Mouse (Mus musculus): ENCODE data around the gene Dgkg.

Dgkg gene

GRCm38 (mm10) chr16:22548167-22549080 is 108.6 kb downstream of the Dgkg start:
- peak; percentile 73 to 81 for DNase-seq (ENCODE audit: low read depth in 2 of 2, low spot score in 2 of 2)

GRCm38 (mm10) chr16:22547741-22548140 is 109.3 kb downstream of the Dgkg start:
- no peak for DNase-seq (ENCODE audit: low read depth in 2 of 2, low spot score in 2 of 2)

- no peak for DNase-seq (ENCODE audit: low read depth in 2 of 2, low spot score in 2 of 2)
Observed at GRCm38 (mm10) chr16:22545799-22546198, 111.2 kb downstream of the Dgkg start.

GRCm38 (mm10) chr16:22545016-22545561 is 111.9 kb downstream of the Dgkg start:
- no peak for DNase-seq (ENCODE audit: low read depth in 2 of 2, low spot score in 2 of 2)

GRCm38 (mm10) chr16:22542691-22543141 is 114.3 kb downstream of the Dgkg start:
- DNase-seq (ENCODE audit: low read depth in 2 of 2, low spot score in 2 of 2) = no peak

GRCm38 (mm10) chr16:22539275-22539674 is 117.7 kb downstream of the Dgkg start:
- no peak for DNase-seq (ENCODE audit: low read depth in 2 of 2, low spot score in 2 of 2)

- DNase-seq (ENCODE audit: low read depth in 2 of 2, low spot score in 2 of 2) = no peak
Observed at GRCm38 (mm10) chr16:22536581-22537160, 120.3 kb downstream of the Dgkg start.

- no peak for DNase-seq (ENCODE audit: low read depth in 2 of 2, low spot score in 2 of 2)
Observed at GRCm38 (mm10) chr16:22533087-22533486, 123.9 kb downstream of the Dgkg start.

- no peak for DNase-seq (ENCODE audit: low read depth in 2 of 2, low spot score in 2 of 2)
Observed at GRCm38 (mm10) chr16:22531834-22532233, 125.2 kb downstream of the Dgkg start.

- no peak for DNase-seq (ENCODE audit: low read depth in 2 of 2, low spot score in 2 of 2)
Observed at GRCm38 (mm10) chr16:22531041-22531440, 126.0 kb downstream of the Dgkg start.

GRCm38 (mm10) chr16:22527499-22527939 is 129.5 kb downstream of the Dgkg start:
- no peak for DNase-seq (ENCODE audit: low read depth in 2 of 2, low spot score in 2 of 2)

- DNase-seq (ENCODE audit: low read depth in 2 of 2, low spot score in 2 of 2) = peak in 1 of 2 experiments; percentile 5
Observed at GRCm38 (mm10) chr16:22526386-22526785, 130.6 kb downstream of the Dgkg start.

GRCm38 (mm10) chr16:22517431-22518384 is 139.3 kb downstream of the Dgkg start:
- no peak for DNase-seq (ENCODE audit: low read depth in 2 of 2, low spot score in 2 of 2)

GRCm38 (mm10) chr16:22515476-22515875 is 141.5 kb downstream of the Dgkg start:
- no peak for DNase-seq (ENCODE audit: low read depth in 2 of 2, low spot score in 2 of 2)

GRCm38 (mm10) chr16:22510861-22511637 is 146.0 kb downstream of the Dgkg start:
- no peak for DNase-seq (ENCODE audit: low read depth in 2 of 2, low spot score in 2 of 2)

- no peak for DNase-seq (ENCODE audit: low read depth in 2 of 2, low spot score in 2 of 2)
Observed at GRCm38 (mm10) chr16:22508936-22509563, 148.0 kb downstream of the Dgkg start.

- no peak for DNase-seq (ENCODE audit: low read depth in 2 of 2, low spot score in 2 of 2)
Observed at GRCm38 (mm10) chr16:22505656-22506055, 151.4 kb downstream of the Dgkg start.

GRCm38 (mm10) chr16:22504851-22505250 is 152.2 kb downstream of the Dgkg start:
- DNase-seq (ENCODE audit: low read depth in 2 of 2, low spot score in 2 of 2) = no peak

- no peak for DNase-seq (ENCODE audit: low read depth in 2 of 2, low spot score in 2 of 2)
Observed at GRCm38 (mm10) chr16:22504049-22504448, 153.0 kb downstream of the Dgkg start.

GRCm38 (mm10) chr16:22503467-22503866 is 153.6 kb downstream of the Dgkg start:
- no peak for DNase-seq (ENCODE audit: low read depth in 2 of 2, low spot score in 2 of 2)

Measured in CD8-positive naive resting alpha-beta T cell, adult 2 months (primary cell).